Mouse (Mus musculus) spleen, adult 2 months (tissue): ENCODE data around the gene Galnt14. TPM values are rescaled to one million over a fixed set of nuclear protein-coding genes. Genes with fewer than 3 reads are reported as not detected.

Experiments used
- DNase-seq, 2 experiments: peaks; one replicate each; pipeline versions ENCODE4 v3.0.0 to v3.0.0-alpha.2; 2012 to 2021; ENCODE audit warnings: low spot score in 2 of 2, low read depth in 1 of 2
- H3K27ac ChIP-seq: fragments of 200-500 bp; 2 replicates; pipeline ENCODE4 v1.5.1; 2012; ENCODE audit warnings: low read length, inconsistent platforms; ENCODE audit not compliant: insufficient read depth
- H3K27me3 ChIP-seq: fragments of 200-500 bp; 2 replicates; pipeline ENCODE4 v1.6.1; 2012; ENCODE audit warnings: mild to moderate bottlenecking, moderate library complexity, low read length, inconsistent platforms; ENCODE audit not compliant: control insufficient read depth, insufficient read depth
- H3K36me3 ChIP-seq: fragments of 200-500 bp; 2 replicates; pipeline ENCODE4 v1.6.1; 2012; ENCODE audit warnings: mild to moderate bottlenecking, low read length, inconsistent platforms; ENCODE audit not compliant: control insufficient read depth, insufficient read depth
- H3K4me1 ChIP-seq: fragments of 200-500 bp; 2 replicates; pipeline ENCODE4 v1.6.1; 2011; ENCODE audit warnings: inconsistent platforms; ENCODE audit not compliant: control insufficient read depth, insufficient read depth, insufficient read length
- H3K4me3 ChIP-seq: fragments of 200-500 bp; 2 replicates; pipeline ENCODE4 v1.5.1; 2011; ENCODE audit warnings: mild to moderate bottlenecking, inconsistent platforms; ENCODE audit not compliant: insufficient read depth, insufficient read length; ENCODE audit errors: extremely low read depth
- CTCF ChIP-seq: fragments of 200-500 bp; IDR thresholded peaks from 2 replicates; pipeline ENCODE4 v1.5.1; 2011; ENCODE audit warnings: mild to moderate bottlenecking, inconsistent platforms; ENCODE audit not compliant: insufficient read depth, insufficient read length, insufficient replicate concordance; ENCODE audit errors: extremely low read depth
- POLR2A ChIP-seq: fragments of 200-500 bp; IDR thresholded peaks from 2 replicates; pipeline ENCODE4 v1.6.1; 2011; ENCODE audit warnings: low read depth, low read length, inconsistent platforms
- WGBS: fragments of 180-500 bp; shearing (Covaris S2); methylation state at CpG from one replicate; pipeline ENCODE4 v1.1.7; 2018; 5-methylcytosine and 5-hydroxymethylcytosine counted together
- polyA plus RNA-seq: library from polyadenylated mRNA; depleted of rRNA; stranded (reverse); fragments of >200 nt; gene quantifications from 2 replicates; pipeline ENCODE4 v1.2.3, GENCODE M21; 2012

Galnt14 gene
- polyA plus RNA-seq, 1 experiment = 0.60 TPM

- 79% methylated on average over 6 of the region's 6 CpGs for WGBS
- no peaks in the 10 kb centered on the region for H3K4me1 ChIP-seq
- H3K27ac ChIP-seq = no peak overlapping the region
- TF ChIP-seq CTCF (no peak), POLR2A (no peak)
- no peak overlapping the region for H3K4me3 ChIP-seq
- no peaks in the 10 kb centered on the region for H3K36me3 ChIP-seq
- no peaks in the 10 kb centered on the region for H3K27me3 ChIP-seq
- no peak for DNase-seq
These were observed 10.4 kb downstream of the Galnt14 start for GRCm38 (mm10) chr17:73699881-73700280.

GRCm38 (mm10) chr17:73694206-73694952 lies 15.9 kb downstream of the Galnt14 start:
- no peak overlapping the region for H3K4me3 ChIP-seq
- H3K27ac ChIP-seq = no peak overlapping the region
- DNase-seq = no peak
- H3K27me3 ChIP-seq = no peaks in the 10 kb centered on the region
- TF ChIP-seq CTCF (no peak), POLR2A (no peak)
- H3K4me1 ChIP-seq = no peaks in the 10 kb centered on the region
- H3K36me3 ChIP-seq = no peaks in the 10 kb centered on the region
- 87% methylated on average over 3 of the region's 3 CpGs for WGBS

- Histone ChIP-seq H3K36me3 (no peaks in the 10 kb centered on the region), H3K4me3 (no peak overlapping the region), H3K4me1 (no peaks in the 10 kb centered on the region), H3K27me3 (no peaks in the 10 kb centered on the region), H3K27ac (no peak overlapping the region)
- WGBS = 67% methylated on average over 3 of the region's 3 CpGs
- TF ChIP-seq CTCF = no peak
- TF ChIP-seq POLR2A = no peak
- no peak for DNase-seq
These were observed 22.0 kb downstream of the Galnt14 start for GRCm38 (mm10) chr17:73688261-73688660.

GRCm38 (mm10) chr17:73686292-73686691 lies 24.0 kb downstream of the Galnt14 start:
- H3K27me3 ChIP-seq = no peaks in the 10 kb centered on the region
- H3K36me3 ChIP-seq = no peaks in the 10 kb centered on the region
- no peaks in the 10 kb centered on the region for H3K4me1 ChIP-seq
- H3K27ac ChIP-seq = no peak overlapping the region
- no peak for TF ChIP-seq CTCF
- TF ChIP-seq POLR2A = no peak
- DNase-seq = no peak
- 88% methylated on average over 8 of the region's 8 CpGs for WGBS
- H3K4me3 ChIP-seq = no peak overlapping the region

- WGBS = 80% methylated on average over 5 of the region's 5 CpGs
- H3K36me3 ChIP-seq = no peaks in the 10 kb centered on the region
- TF ChIP-seq CTCF (no peak), POLR2A (no peak)
- no peak overlapping the region for H3K4me3 ChIP-seq
- H3K27ac ChIP-seq = no peak overlapping the region
- no peaks in the 10 kb centered on the region for H3K27me3 ChIP-seq
- no peaks in the 10 kb centered on the region for H3K4me1 ChIP-seq
- DNase-seq = no peak
These were observed 25.5 kb downstream of the Galnt14 start for GRCm38 (mm10) chr17:73684746-73685145.

- WGBS = 66% methylated on average over 5 of the region's 5 CpGs
- H3K27me3 ChIP-seq = no peaks in the 10 kb centered on the region
These were observed 38.3 kb downstream of the Galnt14 start for GRCm38 (mm10) chr17:73671921-73672320.

GRCm38 (mm10) chr17:73670048-73670447 lies 40.2 kb downstream of the Galnt14 start:
- Histone ChIP-seq H3K27me3 (no peaks in the 10 kb centered on the region), H3K4me3 (no peak overlapping the region), H3K4me1 (no peaks in the 10 kb centered on the region), H3K36me3 (no peaks in the 10 kb centered on the region), H3K27ac (no peak overlapping the region)
- TF ChIP-seq POLR2A (no peak), CTCF (no peak)
- 82% methylated on average over 2 of the region's 2 CpGs for WGBS
- DNase-seq = no peak

More at GRCm38 (mm10) chr17:73671921-73672320, 38.3 kb downstream of the Galnt14 start:
- no peaks in the 10 kb centered on the region for H3K4me1 ChIP-seq
- no peak overlapping the region for H3K4me3 ChIP-seq
- no peak overlapping the region for H3K27ac ChIP-seq
- no peaks in the 10 kb centered on the region for H3K36me3 ChIP-seq
- no peak for DNase-seq
- TF ChIP-seq CTCF = no peak
- TF ChIP-seq POLR2A = no peak
